Mouse (Mus musculus) stomach, embryonic 14.5 days (tissue): ENCODE results near the gene Naaladl1. TPM values are rescaled to one million over a fixed set of nuclear protein-coding genes. Genes with fewer than 3 reads are reported as not detected.
A peak's percentile ranks its signal among the peaks of the same experiment; 100 is the strongest.
"Not testable (repeated sequence)": the region's sequence is repeated elsewhere in the genome, so short reads cannot be mapped to it uniquely, and the experiment has no call there.

Source experiments
- ATAC-seq: fragments of 200-750 bp; cut with Nextera tagmentation; 2 replicates; pipeline ENCODE4 v1.8.0; 2017; ENCODE audit warnings: low read depth, moderate TSS enrichment; ENCODE audit not compliant: insufficient number of reproducible peaks, insufficient read depth, low FRiP score
- H3K27ac ChIP-seq: fragments of 300-500 bp; sonication (generic); 2 replicates; pipeline ENCODE4 v1.5.1; 2014; ENCODE audit warnings: mild to moderate bottlenecking, low read length, moderate library complexity, mixed read lengths
- H3K27me3 ChIP-seq: fragments of 300-500 bp; sonication (generic); 2 replicates; pipeline ENCODE4 v1.6.1; 2014; ENCODE audit warnings: low read length, control low read depth, mixed read lengths; ENCODE audit not compliant: control insufficient read depth, insufficient read depth
- H3K36me3 ChIP-seq: fragments of 300-500 bp; sonication (generic); 2 replicates; pipeline ENCODE4 v1.6.1; 2014; ENCODE audit warnings: mild to moderate bottlenecking, control low read depth, low read length, moderate library complexity, mixed read lengths; ENCODE audit not compliant: control insufficient read depth, insufficient read depth
- H3K4me1 ChIP-seq: fragments of 300-500 bp; sonication (generic); 2 replicates; pipeline ENCODE4 v1.6.1; 2014; ENCODE audit warnings: low read length, control low read depth, mixed read lengths; ENCODE audit not compliant: control insufficient read depth, insufficient read depth
- H3K4me2 ChIP-seq: fragments of 300-500 bp; sonication (generic); replicated peaks from 2 replicates; pipeline ENCODE4 v1.6.1; 2014; ENCODE audit warnings: low read depth, low read length, control low read depth
- H3K4me3 ChIP-seq: fragments of 300-500 bp; sonication (generic); 2 replicates; pipeline ENCODE4 v1.5.1; 2014; ENCODE audit warnings: low read depth, low read length, control low read depth
- H3K9ac ChIP-seq: fragments of 300-500 bp; sonication (generic); replicated peaks from 2 replicates; pipeline ENCODE4 v1.6.1; 2014; ENCODE audit warnings: low read depth, mild to moderate bottlenecking, control low read depth, low read length, moderate library complexity, mixed read lengths
- H3K9me3 ChIP-seq: fragments of 300-500 bp; sonication (generic); 2 replicates; pipeline ENCODE4 v1.6.1; 2016; ENCODE audit warnings: low read depth, low read length, control low read depth; ENCODE audit not compliant: control insufficient read depth
- WGBS: fragments of 180-500 bp; shearing (Covaris S2); extraction: QIAGEN DNeasy Blood & Tissue Kit; methylation state at CpG from one replicate; pipeline ENCODE4 v1.1.7; 2014; 5-methylcytosine and 5-hydroxymethylcytosine counted together
- polyA plus RNA-seq: library from polyadenylated mRNA; unstranded; fragments of >200 nt; fragmentation: Nextera tagmentation; extraction: Ambion mirVana; gene quantifications from 2 replicates; pipeline ENCODE4 v1.2.1, GENCODE M21; 2014

Naaladl1 gene
- polyA plus RNA-seq, 1 experiment from 2014 or later, result 0.54 TPM

GRCm38 (mm10) chr19:6132171-6132827, 26.7 kb downstream of the Naaladl1 start:
- no peak overlapping the region for H3K4me3 ChIP-seq
- no peak overlapping the region for H3K27ac ChIP-seq
- no peak overlapping the region for H3K4me2 ChIP-seq
- ATAC-seq, result no peak
- H3K9me3 ChIP-seq, result no peaks in the 10 kb centered on the region
- peaks cover 13% of the 10 kb centered on the region; the same call in 1 of the 2 replicates for H3K36me3 ChIP-seq
- H3K9ac ChIP-seq, result no peak overlapping the region
- 83% methylated on average over 7 of the region's 7 CpGs for WGBS
- H3K27me3 ChIP-seq, result no peaks in the 10 kb centered on the region
- H3K4me1 ChIP-seq, result 0 out of 2 replicates have a peak, but pooled peaks cover 2% of the 10 kb centered on the region

- not testable (repeated sequence) for H3K27ac ChIP-seq, H3K9me3 ChIP-seq, H3K4me3 ChIP-seq, ATAC-seq, H3K9ac ChIP-seq, H3K27me3 ChIP-seq, H3K4me2 ChIP-seq, H3K4me1 ChIP-seq
- 44% methylated on average over 1 of the region's 1 CpGs for WGBS
- H3K36me3 ChIP-seq, result peaks cover 18% of the 10 kb centered on the region; the same call in 1 of the 2 replicates
Measured at GRCm38 (mm10) chr19:6133197-6133596, 27.6 kb downstream of the Naaladl1 start.

GRCm38 (mm10) chr19:6136397-6136796, 30.8 kb downstream of the Naaladl1 start:
- WGBS, result 77% methylated on average over 3 of the region's 3 CpGs
- Histone ChIP-seq H3K4me3 (no peak overlapping the region), H3K27ac (no peak overlapping the region), H3K9me3 (no peaks in the 10 kb centered on the region), H3K4me1 (no peaks in the 10 kb centered on the region; the same call in 1 of the 2 replicates), H3K9ac (no peak overlapping the region), H3K36me3 (peaks cover 18% of the 10 kb centered on the region; the same call in 1 of the 2 replicates), H3K27me3 (no peaks in the 10 kb centered on the region), H3K4me2 (no peak overlapping the region)
- no peak for ATAC-seq

GRCm38 (mm10) chr19:6139701-6140100, 34.1 kb downstream of the Naaladl1 start:
- Histone ChIP-seq H3K9ac (no peak overlapping the region), H3K36me3 (peaks cover 14% of the 10 kb centered on the region; the same call in 1 of the 2 replicates), H3K4me2 (peak overlapping the region; percentile 72), H3K27me3 (no peaks in the 10 kb centered on the region), H3K4me1 (no peaks in the 10 kb centered on the region; the same call in 1 of the 2 replicates), H3K4me3 (no peak overlapping the region), H3K9me3 (no peaks in the 10 kb centered on the region), H3K27ac (no peak overlapping the region)
- WGBS, result 96% methylated on average over 6 of the region's 6 CpGs
- no peak for ATAC-seq

GRCm38 (mm10) chr19:6140374-6140677, 34.7 kb downstream of the Naaladl1 start:
- no peak for ATAC-seq
- Histone ChIP-seq H3K4me3 (peak overlapping the region; percentile 66), H3K9ac (peak overlapping the region; percentile 78), H3K27ac (peak overlapping the region; percentile 96), H3K4me1 (no peaks in the 10 kb centered on the region; the same call in 1 of the 2 replicates), H3K36me3 (peaks cover 9% of the 10 kb centered on the region; the same call in 1 of the 2 replicates), H3K4me2 (peak overlapping the region; percentile 72), H3K27me3 (no peaks in the 10 kb centered on the region), H3K9me3 (no peaks in the 10 kb centered on the region)
- 5% methylated on average over 16 of the region's 16 CpGs for WGBS

GRCm38 (mm10) chr19:6140678-6141393, 35.3 kb downstream of the Naaladl1 start, which contains the start of gene Batf2:
Batf2 (plus strand) TSS chr19:6140983.
- no peaks in the 10 kb centered on the region for H3K27me3 ChIP-seq
- peaks cover 9% of the 10 kb centered on the region; the same call in 1 of the 2 replicates for H3K36me3 ChIP-seq
- H3K27ac ChIP-seq, result peak within 1 kb of the TSS; percentile 96
- ATAC-seq, result peak; percentile 93
- peak within 1 kb of the TSS; percentile 78 for H3K9ac ChIP-seq
- H3K4me3 ChIP-seq, result peak within 1 kb of the TSS; percentile 66
- under 1% methylated on average over 67 of the region's 68 CpGs for WGBS
- peak within 1 kb of the TSS; percentile 72 for H3K4me2 ChIP-seq
- H3K9me3 ChIP-seq, result no peaks in the 10 kb centered on the region
- H3K4me1 ChIP-seq, result no peaks in the 10 kb centered on the region; the same call in 1 of the 2 replicates

- peak within 1 kb of the TSS; percentile 66 for H3K4me3 ChIP-seq
- peaks cover 5% of the 10 kb centered on the region; the same call in 1 of the 2 replicates for H3K36me3 ChIP-seq
- H3K9ac ChIP-seq, result peak within 1 kb of the TSS; percentile 78
- no peaks in the 10 kb centered on the region; the same call in 1 of the 2 replicates for H3K4me1 ChIP-seq
- WGBS, result under 1% methylated on average over 15 of the region's 15 CpGs
- peak within 1 kb of the TSS; percentile 96 for H3K27ac ChIP-seq
- H3K4me2 ChIP-seq, result peak within 1 kb of the TSS; percentile 72
- no peaks in the 10 kb centered on the region for H3K27me3 ChIP-seq
- ATAC-seq, result peak; percentile 76
- H3K9me3 ChIP-seq, result no peaks in the 10 kb centered on the region
Measured at GRCm38 (mm10) chr19:6141394-6141749, 35.8 kb downstream of the Naaladl1 start, which contains the start of gene Arl2. Arl2 (minus strand) TSS chr19:6141548.

- no peaks in the 10 kb centered on the region; the same call in 1 of the 2 replicates for H3K4me1 ChIP-seq
- no peaks in the 10 kb centered on the region for H3K36me3 ChIP-seq
- WGBS, result 72% methylated on average over 5 of the region's 5 CpGs
- H3K9me3 ChIP-seq, result no peaks in the 10 kb centered on the region
- H3K9ac ChIP-seq, result no peak overlapping the region
- no peaks in the 10 kb centered on the region for H3K27me3 ChIP-seq
- no peak for ATAC-seq
- no peak overlapping the region for H3K4me3 ChIP-seq
- no peak overlapping the region for H3K4me2 ChIP-seq
- H3K27ac ChIP-seq, result no peak overlapping the region
Measured at GRCm38 (mm10) chr19:6144842-6145241, 39.3 kb downstream of the Naaladl1 start.
